8 mouse cellular contexts compared by ENCODE assay signal in genomic region chr16:4913783-4914735, GRCm38 (mm10). TPM values are rescaled to one million over a fixed set of nuclear protein-coding genes. Genes with fewer than 3 reads are reported as not detected.
A peak's percentile ranks its signal among the peaks of the same experiment; 100 is the strongest.
DNase-seq lines count a peak whose midpoint lies in the region; ATAC-seq and TF ChIP-seq lines count a peak whose summit lies in the region.

No protein-coding gene starts in this region.

- no peak overlapping the region for H3K4me2 ChIP-seq in forebrain, postnatal 0 days (ENCODE audit: low read depth)
- no peak overlapping the region for H3K4me2 ChIP-seq in neural tube, embryonic 15.5 days

- no peaks in the 10 kb centered on the region for H3K4me1 ChIP-seq in MEL (ENCODE audit: control insufficient read depth in 1 of 2, insufficient read depth in 2 of 2, low read length in 2 of 2)
- no peaks in the 10 kb centered on the region for H3K4me1 ChIP-seq in forebrain, postnatal 0 days (ENCODE audit: insufficient read depth)
- H3K4me1 ChIP-seq in lung, adult 2 months (ENCODE audit: control insufficient read depth, insufficient read depth, low read length), result peaks cover 13% of the 10 kb centered on the region
- peaks cover 7% of the 10 kb centered on the region; the same call in 1 of the 2 replicates for H3K4me1 ChIP-seq in neural tube, embryonic 15.5 days

- H3K4me3 ChIP-seq in MEL (ENCODE audit: control insufficient read depth in 1 of 2, insufficient read depth in 1 of 2, low read depth in 2 of 2, low read length in 2 of 2), result no peak overlapping the region
- no peak overlapping the region for H3K4me3 ChIP-seq in forebrain, postnatal 0 days (ENCODE audit: low read depth, low read length)
- no peak overlapping the region; the same call in 1 of the 2 replicates for H3K4me3 ChIP-seq in layer of hippocampus, adult 2 months
- peak overlapping the region; percentile 1 for H3K4me3 ChIP-seq in lung, adult 2 months (replicated peaks; ENCODE audit: extremely low read depth, low read depth, low read length)
- no peak overlapping the region for H3K4me3 ChIP-seq in neural tube, embryonic 15.5 days (replicated peaks)

- no peak for TF ChIP-seq EP300 in MEL (IDR thresholded peaks at IDR 0.05; ENCODE audit: low read depth in 1 of 2, low read length in 2 of 2)

- no peaks in the 10 kb centered on the region for H3K9me3 ChIP-seq in MEL (replicated peaks; ENCODE audit: insufficient read depth, low read length)
- H3K9me3 ChIP-seq in forebrain, postnatal 0 days (ENCODE audit: low read length), result no peaks in the 10 kb centered on the region
- H3K9me3 ChIP-seq in neural tube, embryonic 15.5 days (replicated peaks), result no peaks in the 10 kb centered on the region

- H3K79me2 ChIP-seq in MEL (ENCODE audit: control insufficient read depth, insufficient read depth, low read length, poor library complexity), result no peaks in the 10 kb centered on the region

- H3K27ac ChIP-seq in MEL (ENCODE audit: control insufficient read depth, low read depth, low read length), result no peak overlapping the region
- H3K27ac ChIP-seq in forebrain, postnatal 0 days (ENCODE audit: low read depth, low read length), result peak overlapping the region; percentile 36; the same call in 1 of the 2 replicates
- H3K27ac ChIP-seq in layer of hippocampus, adult 2 months, result peak overlapping the region; percentile 88
- H3K27ac ChIP-seq in neural tube, embryonic 15.5 days (replicated peaks), result peak overlapping the region; percentile 51; the same call in 1 of the 2 replicates

- 34% methylated on average over 12 of the region's 12 CpGs for WGBS in forebrain, postnatal 0 days
- WGBS in lung, adult 2 months, result 25% methylated on average over 12 of the region's 12 CpGs
- 38% methylated on average over 12 of the region's 12 CpGs for WGBS in neural tube, embryonic 15.5 days

- DNase-seq in MEL (ENCODE audit: low read depth, low spot score), result peak; percentile 69
- DNase-seq in cerebellum, adult 18-20 months, result peak; percentile 77 to 88
- DNase-seq in forebrain, postnatal 0 days, result peak; percentile 83
- DNase-seq in heart, postnatal 4 days, result peak; percentile 93
- DNase-seq in layer of hippocampus, adult 2 months (ENCODE audit: low spot score in 2 of 2), result peak; percentile 83 to 94
- peak; percentile 92 for DNase-seq in lung, adult 2 months
- DNase-seq in testis, postnatal 10 days (ENCODE audit: low spot score), result peak; percentile 93

- H3K9ac ChIP-seq in MEL (ENCODE audit: control insufficient read depth, low read depth, low read length, poor library complexity, severe bottlenecking), result no peak overlapping the region
- H3K9ac ChIP-seq in forebrain, postnatal 0 days, result no peak overlapping the region
- no peak overlapping the region for H3K9ac ChIP-seq in neural tube, embryonic 15.5 days (replicated peaks)

- TF ChIP-seq POLR2A in MEL (IDR thresholded peaks at IDR 0.05; ENCODE audit: control insufficient read depth in 1 of 2, insufficient read depth in 1 of 2, low read depth in 1 of 2, low read length in 2 of 2, poor library complexity in 1 of 2), result no peak
- no peak for TF ChIP-seq POLR2A in lung, adult 2 months (IDR thresholded peaks at IDR 0.05; ENCODE audit: borderline replicate concordance, extremely low read depth, low read depth, low read length)

- ATAC-seq in forebrain, postnatal 0 days, result peak; percentile 82
- ATAC-seq in neural tube, embryonic 15.5 days (ENCODE audit: low FRiP score), result peak; percentile 13; the same call in 1 of the 2 replicates

- TF ChIP-seq RAD21 in MEL (IDR thresholded peaks at IDR 0.05; ENCODE audit: low read depth, low read length), result peak; percentile 84

- H3K36me3 ChIP-seq in MEL (ENCODE audit: control insufficient read depth in 1 of 2, insufficient read depth in 2 of 2, low read length in 2 of 2), result no peaks in the 10 kb centered on the region; a peak in 1 of 4 replicates
- peaks cover 65% of the 10 kb centered on the region for H3K36me3 ChIP-seq in forebrain, postnatal 0 days (ENCODE audit: insufficient read depth)
- peaks cover 77% of the 10 kb centered on the region for H3K36me3 ChIP-seq in neural tube, embryonic 15.5 days

- H3K27me3 ChIP-seq in MEL (ENCODE audit: control insufficient read depth in 1 of 2, insufficient read depth in 2 of 2, low read length in 2 of 2), result no peaks in the 10 kb centered on the region
- no peaks in the 10 kb centered on the region for H3K27me3 ChIP-seq in forebrain, postnatal 0 days (ENCODE audit: insufficient read depth, low read length)
- no peaks in the 10 kb centered on the region for H3K27me3 ChIP-seq in neural tube, embryonic 15.5 days (replicated peaks)

- TF ChIP-seq CTCF in MEL (IDR thresholded peaks at IDR 0.05 in 2 of 3, conservative IDR thresholded peaks at IDR 0.05 in 1 of 3; ENCODE audit: control insufficient read depth in 1 of 3, insufficient read depth in 1 of 3, low read depth in 2 of 3, low read length in 3 of 3, poor library complexity in 1 of 3, severe bottlenecking in 1 of 3), result peak; percentile 75 to 96 (median 88)
- peak; percentile 97 for TF ChIP-seq CTCF in forebrain, postnatal 0 days (IDR thresholded peaks at IDR 0.05; ENCODE audit: low read depth)
- peak; percentile 99 for TF ChIP-seq CTCF in layer of hippocampus, adult 2 months (conservative IDR thresholded peaks at IDR 0.05)
- peak; percentile 87 for TF ChIP-seq CTCF in lung, adult 2 months (IDR thresholded peaks at IDR 0.05; ENCODE audit: insufficient read depth, low read length)

TF ChIP-seq in MEL, 35 proteins besides CTCF, POLR2A, EP300 and RAD21:
- TF ChIP-seq SMC3 (IDR thresholded peaks at IDR 0.05; ENCODE audit: low read depth, low read length) (peak; percentile 78), POLR2AphosphoS2 (IDR thresholded peaks at IDR 0.05; ENCODE audit: low read length) (no peak), ZC3H11A (IDR thresholded peaks at IDR 0.05; ENCODE audit: low read depth, low read length) (peak; percentile 53), ZNF384 (IDR thresholded peaks at IDR 0.05; ENCODE audit: low read depth, low read length) (peak; percentile 92), TAL1 (IDR thresholded peaks at IDR 0.05; ENCODE audit: low read length) (no peak), MAZ (IDR thresholded peaks at IDR 0.05; ENCODE audit: low read depth, low read length) (no peak), E2F4 (IDR thresholded peaks at IDR 0.05; ENCODE audit: borderline replicate concordance, low read depth, low read length) (no peak), CHD1 (IDR thresholded peaks at IDR 0.05; ENCODE audit: low read depth, low read length) (no peak)

RNA-seq across cellular contexts. Expression of gene Nudt16l1, which starts 24.5 kb away (rescaled TPM):
- total RNA-seq in MEL (2012; rRNA removed), result 34.2 and 41.1 TPM in 2 replicates
- polyA plus RNA-seq in MEL (2012; ENCODE audit: insufficient read depth in 1 of 2, insufficient read length in 2 of 2, low read depth in 1 of 2, low replicate concordance in 2 of 2, missing spikeins in 1 of 2), result 10 to 100 TPM in 1 of 2 experiments, not detected in 1; 69.3 TPM
- total RNA-seq in forebrain, postnatal 0 days (2014; rRNA removed), result 36.6 and 40.0 TPM in 2 replicates
- polyA plus RNA-seq in forebrain, postnatal 0 days (2015; fragmentation: Nextera tagmentation; extraction: Ambion mirVana), result 133 and 140 TPM in 2 replicates
- total RNA-seq in heart, postnatal 4 days (2021), result 10 to 100 TPM; 50.7 to 51.3 TPM
- total RNA-seq in layer of hippocampus, adult 2 months (2021), result 10 to 100 TPM; 79.1 to 79.6 TPM
- 75.8 and 79.6 TPM in 2 replicates for polyA plus RNA-seq in lung, adult 2 months (2012; rRNA removed)
- polyA plus RNA-seq in neural tube, embryonic 15.5 days (2015; fragmentation: Nextera tagmentation; extraction: Ambion mirVana), result 128 and 140 TPM in 2 replicates

RNA-seq across cellular contexts. Expression of gene Mgrn1, which starts 28.0 kb away (rescaled TPM):
- total RNA-seq in MEL (2012; rRNA removed), result 8.4 and 9.8 TPM in 2 replicates
- polyA plus RNA-seq in MEL (2012; ENCODE audit: insufficient read depth in 1 of 2, insufficient read length in 2 of 2, low read depth in 1 of 2, low replicate concordance in 2 of 2, missing spikeins in 1 of 2), result 10 to 100 TPM in 1 of 2 experiments, not detected in 1; 25.0 TPM
- total RNA-seq in forebrain, postnatal 0 days (2014; rRNA removed), result 123 and 167 TPM in 2 replicates
- 96.1 and 109 TPM in 2 replicates for polyA plus RNA-seq in forebrain, postnatal 0 days (2015; fragmentation: Nextera tagmentation; extraction: Ambion mirVana)
- total RNA-seq in heart, postnatal 4 days (2021), result 100 to 1,000 TPM; 170 to 187 TPM
- total RNA-seq in layer of hippocampus, adult 2 months (2021), result 100 to 1,000 TPM; 211 to 212 TPM
- 124 and 140 TPM in 2 replicates for polyA plus RNA-seq in lung, adult 2 months (2012; rRNA removed)
- polyA plus RNA-seq in neural tube, embryonic 15.5 days (2015; fragmentation: Nextera tagmentation; extraction: Ambion mirVana), result 122 and 125 TPM in 2 replicates

RNA-seq across cellular contexts. Expression of gene Ubald1, which starts 33.9 kb away (rescaled TPM):
- 2.8 and 4.3 TPM in 2 replicates for total RNA-seq in MEL (2012; rRNA removed)
- polyA plus RNA-seq in MEL (2012; ENCODE audit: insufficient read depth in 1 of 2, insufficient read length in 2 of 2, low read depth in 1 of 2, low replicate concordance in 2 of 2, missing spikeins in 1 of 2), result 10 to 100 TPM in 1 of 2 experiments, not detected in 1; 25.6 TPM
- total RNA-seq in forebrain, postnatal 0 days (2014; rRNA removed), result 27.7 and 37.7 TPM in 2 replicates
- polyA plus RNA-seq in forebrain, postnatal 0 days (2015; fragmentation: Nextera tagmentation; extraction: Ambion mirVana), result 79.2 and 80.7 TPM in 2 replicates
- 10 to 100 TPM; 22.6 to 24.8 TPM for total RNA-seq in heart, postnatal 4 days (2021)
- total RNA-seq in layer of hippocampus, adult 2 months (2021), result 10 to 100 TPM; 95.8 to 96.4 TPM
- polyA plus RNA-seq in lung, adult 2 months (2012; rRNA removed), result 62.1 and 69.5 TPM in 2 replicates
- polyA plus RNA-seq in neural tube, embryonic 15.5 days (2015; fragmentation: Nextera tagmentation; extraction: Ambion mirVana), result 66.0 and 66.7 TPM in 2 replicates

RNA-seq across cellular contexts. Expression of gene Anks3, which starts 49.9 kb away (rescaled TPM):
- 19.9 and 27.1 TPM in 2 replicates for total RNA-seq in MEL (2012; rRNA removed)
- 10 to 100 TPM in 1 of 2 experiments, not detected in 1; 33.9 TPM for polyA plus RNA-seq in MEL (2012; ENCODE audit: insufficient read depth in 1 of 2, insufficient read length in 2 of 2, low read depth in 1 of 2, low replicate concordance in 2 of 2, missing spikeins in 1 of 2)
- total RNA-seq in forebrain, postnatal 0 days (2014; rRNA removed), result 55.6 and 58.6 TPM in 2 replicates
- polyA plus RNA-seq in forebrain, postnatal 0 days (2015; fragmentation: Nextera tagmentation; extraction: Ambion mirVana), result 34.8 and 37.6 TPM in 2 replicates
- 10 to 100 TPM; 22.4 to 24.3 TPM for total RNA-seq in heart, postnatal 4 days (2021)
- 10 to 100 TPM; 75.8 to 98.0 TPM for total RNA-seq in layer of hippocampus, adult 2 months (2021)
- 55.9 and 58.6 TPM in 2 replicates for polyA plus RNA-seq in lung, adult 2 months (2012; rRNA removed)
- polyA plus RNA-seq in neural tube, embryonic 15.5 days (2015; fragmentation: Nextera tagmentation; extraction: Ambion mirVana), result 68.6 and 71.5 TPM in 2 replicates

Comparison
In these comparisons a context has a peak if more than half of its experiments do, and no peak if none do; other contexts are left out.
1. RNA of gene Mgrn1, which starts 28.0 kb away (total RNA-seq): 211 to 212 TPM in layer of hippocampus, adult 2 months, 170 to 187 TPM in heart, postnatal 4 days and 123 to 167 TPM in forebrain, postnatal 0 days; 8.4 to 9.8 TPM in MEL; every median in the first group is over 10 times any median in the second.
2. Peak in every context shown above with its lines, with median percentiles within 50 percentile points of each other: DNase-seq and CTCF ChIP-seq.